ENCODE assay signal across 26 mouse cellular contexts in genomic region chr9:60198530-60199200, GRCm38 (mm10).
A peak's percentile ranks its signal among the peaks of the same experiment; 100 is the strongest.
DNase-seq lines count a peak whose midpoint lies in the region; ATAC-seq and TF ChIP-seq lines count a peak whose summit lies in the region.
"Had no signal": no experiment of that assay in that cellular context is flagged by ENCODE, and none has a peak within 500 bp of the region (broad histone marks: within the 10 kb centered on the region; RNA-seq: fewer than 3 reads in every experiment).

No protein-coding gene starts in this region.

- H3K27ac ChIP-seq in limb, embryonic 14.5 days (replicated peaks; ENCODE audit: low read depth, low read length) = no peak overlapping the region
- H3K27ac ChIP-seq in limb, embryonic 10.5 days = no peak overlapping the region
- no peak overlapping the region for H3K27ac ChIP-seq in lung, embryonic 16.5 days (ENCODE audit: low read length)
- H3K27ac ChIP-seq: embryonic facial prominence, embryonic 10.5 days; embryonic facial prominence, embryonic 13.5 days; forebrain, embryonic 12.5 days; forebrain, embryonic 15.5 days; heart, adult 2 months; heart, embryonic 10.5 days; heart, embryonic 13.5 days; hindbrain, embryonic 14.5 days had no signal

- DNase-seq in limb, embryonic 14.5 days (ENCODE audit: low spot score) = peak; percentile 14
- DNase-seq in limb, embryonic 10.5 days (ENCODE audit: low spot score) = no peak
- no peak for DNase-seq in lung, postnatal 25 days (ENCODE audit: low spot score)
- peak; percentile 38 for DNase-seq in lung, postnatal 14 days
- no peak for DNase-seq in adrenal gland, postnatal 10 days
- DNase-seq: adrenal gland, adult 2 months; adrenal gland, postnatal 25 days; cerebellum, adult 11-12 months; cerebellum, adult 8-10 months; cerebellum, postnatal 36 days; embryo, embryonic 11 days; gastrocnemius, postnatal 10 days; gastrocnemius, postnatal 36 days; heart, adult 2 months; heart, postnatal 14 days; heart, postnatal 4 days had no signal

- no peak overlapping the region for H3K9ac ChIP-seq in limb, embryonic 14.5 days (ENCODE audit: low read depth, low read length, severe bottlenecking)
- no peak overlapping the region for H3K9ac ChIP-seq in lung, embryonic 16.5 days (ENCODE audit: low read length)
- H3K9ac ChIP-seq: embryonic facial prominence, embryonic 13.5 days; forebrain, embryonic 12.5 days; forebrain, embryonic 15.5 days; heart, embryonic 13.5 days; hindbrain, embryonic 14.5 days had no signal

- no peak for TF ChIP-seq POLR2A in limb, embryonic 14.5 days (IDR thresholded peaks at IDR 0.05; ENCODE audit: borderline replicate concordance, extremely low read depth, insufficient read depth, insufficient read length)

- H3K27me3 ChIP-seq in limb, embryonic 14.5 days (ENCODE audit: control insufficient read depth, insufficient read depth, low read length) = no peaks in the 10 kb centered on the region
- H3K27me3 ChIP-seq in limb, embryonic 10.5 days (ENCODE audit: low read depth, poor library complexity, severe bottlenecking) = no peaks in the 10 kb centered on the region
- no peaks in the 10 kb centered on the region for H3K27me3 ChIP-seq in lung, embryonic 16.5 days (ENCODE audit: control insufficient read depth, insufficient read depth, low read depth, low read length)
- H3K27me3 ChIP-seq: embryonic facial prominence, embryonic 13.5 days; forebrain, embryonic 12.5 days; forebrain, embryonic 15.5 days; heart, embryonic 13.5 days had no signal

- H3K36me3 ChIP-seq in limb, embryonic 14.5 days (ENCODE audit: control insufficient read depth, insufficient read depth, low read length) = no peaks in the 10 kb centered on the region
- H3K36me3 ChIP-seq in limb, embryonic 10.5 days = no peaks in the 10 kb centered on the region
- H3K36me3 ChIP-seq in lung, embryonic 16.5 days (ENCODE audit: control insufficient read depth, insufficient read depth, low read length) = no peaks in the 10 kb centered on the region
- H3K36me3 ChIP-seq: embryonic facial prominence, embryonic 10.5 days; embryonic facial prominence, embryonic 13.5 days; forebrain, embryonic 12.5 days; forebrain, embryonic 15.5 days; heart, embryonic 13.5 days had no signal

- no peak overlapping the region for H3K4me2 ChIP-seq in limb, embryonic 14.5 days (replicated peaks; ENCODE audit: low read depth, low read length, severe bottlenecking)
- H3K4me2 ChIP-seq in lung, embryonic 16.5 days (ENCODE audit: low read depth, low read length) = no peak overlapping the region
- H3K4me2 ChIP-seq: embryonic facial prominence, embryonic 13.5 days; forebrain, embryonic 12.5 days; forebrain, embryonic 15.5 days; heart, embryonic 13.5 days; hindbrain, embryonic 14.5 days had no signal

- 0 out of 2 replicates have a peak, but pooled peaks cover 2% of the 10 kb centered on the region for H3K4me1 ChIP-seq in limb, embryonic 14.5 days (ENCODE audit: control insufficient read depth, insufficient read depth, low read length)
- 0 out of 2 replicates have a peak, but pooled peaks cover 2% of the 10 kb centered on the region for H3K4me1 ChIP-seq in limb, embryonic 10.5 days
- no peaks in the 10 kb centered on the region for H3K4me1 ChIP-seq in lung, embryonic 16.5 days (replicated peaks; ENCODE audit: control insufficient read depth, insufficient read depth, low read length)
- H3K4me1 ChIP-seq: forebrain, embryonic 12.5 days; forebrain, embryonic 15.5 days; heart, embryonic 10.5 days; heart, embryonic 13.5 days had no signal

- ATAC-seq in limb, embryonic 14.5 days (ENCODE audit: low FRiP score, low read depth) = no peak
- peak; percentile 84 for ATAC-seq in lung, embryonic 16.5 days (ENCODE audit: low read depth)
- ATAC-seq: CD4-positive, CD25-positive, alpha-beta regulatory T cell, adult 4 months; forebrain, embryonic 15.5 days had no signal

- H3K4me3 ChIP-seq in limb, embryonic 14.5 days (replicated peaks; ENCODE audit: low read length) = no peak overlapping the region
- H3K4me3 ChIP-seq in limb, embryonic 10.5 days = no peak overlapping the region
- H3K4me3 ChIP-seq in lung, embryonic 16.5 days (ENCODE audit: low read length) = no peak overlapping the region
- H3K4me3 ChIP-seq: embryonic facial prominence, embryonic 10.5 days; embryonic facial prominence, embryonic 13.5 days; erythroblast, embryonic 14.5 days; forebrain, embryonic 12.5 days; forebrain, embryonic 15.5 days; heart, adult 2 months; heart, embryonic 10.5 days; heart, embryonic 13.5 days had no signal

- WGBS in limb, embryonic 14.5 days = 69% methylated on average over 12 of the region's 12 CpGs
- WGBS in limb, embryonic 10.5 days = 78% methylated on average over 12 of the region's 12 CpGs
- 46% methylated on average over 12 of the region's 12 CpGs for WGBS in lung, embryonic 16.5 days

- H3K9me3 ChIP-seq in limb, embryonic 14.5 days (ENCODE audit: control insufficient read depth, low read length) = no peaks in the 10 kb centered on the region
- H3K9me3 ChIP-seq in limb, embryonic 10.5 days (replicated peaks) = no peaks in the 10 kb centered on the region
- no peaks in the 10 kb centered on the region for H3K9me3 ChIP-seq in lung, embryonic 16.5 days (ENCODE audit: control insufficient read depth, low read length)
- H3K9me3 ChIP-seq: embryonic facial prominence, embryonic 10.5 days; embryonic facial prominence, embryonic 13.5 days; forebrain, embryonic 12.5 days; forebrain, embryonic 15.5 days; heart, embryonic 10.5 days had no signal

Comparison
In these comparisons a context has a peak if more than half of its experiments do, and no peak if none do; other contexts are left out.
1. DNase-seq: peak in limb, embryonic 14.5 days (single experiment) and lung, postnatal 14 days (single experiment); none in limb, embryonic 10.5 days (single experiment), lung, postnatal 25 days (single experiment) and adrenal gland, postnatal 10 days (single experiment).